Mouse (Mus musculus) fat pad, adult 2 months (tissue): ENCODE results near the gene Unc119.

Experiments
- DNase-seq: peaks from one replicate; pipeline ENCODE4 v3.0.0-alpha.2; 2011; ENCODE audit warnings: low read depth, low spot score; ENCODE audit errors: extremely low read depth

The Unc119 gene

DNA sequence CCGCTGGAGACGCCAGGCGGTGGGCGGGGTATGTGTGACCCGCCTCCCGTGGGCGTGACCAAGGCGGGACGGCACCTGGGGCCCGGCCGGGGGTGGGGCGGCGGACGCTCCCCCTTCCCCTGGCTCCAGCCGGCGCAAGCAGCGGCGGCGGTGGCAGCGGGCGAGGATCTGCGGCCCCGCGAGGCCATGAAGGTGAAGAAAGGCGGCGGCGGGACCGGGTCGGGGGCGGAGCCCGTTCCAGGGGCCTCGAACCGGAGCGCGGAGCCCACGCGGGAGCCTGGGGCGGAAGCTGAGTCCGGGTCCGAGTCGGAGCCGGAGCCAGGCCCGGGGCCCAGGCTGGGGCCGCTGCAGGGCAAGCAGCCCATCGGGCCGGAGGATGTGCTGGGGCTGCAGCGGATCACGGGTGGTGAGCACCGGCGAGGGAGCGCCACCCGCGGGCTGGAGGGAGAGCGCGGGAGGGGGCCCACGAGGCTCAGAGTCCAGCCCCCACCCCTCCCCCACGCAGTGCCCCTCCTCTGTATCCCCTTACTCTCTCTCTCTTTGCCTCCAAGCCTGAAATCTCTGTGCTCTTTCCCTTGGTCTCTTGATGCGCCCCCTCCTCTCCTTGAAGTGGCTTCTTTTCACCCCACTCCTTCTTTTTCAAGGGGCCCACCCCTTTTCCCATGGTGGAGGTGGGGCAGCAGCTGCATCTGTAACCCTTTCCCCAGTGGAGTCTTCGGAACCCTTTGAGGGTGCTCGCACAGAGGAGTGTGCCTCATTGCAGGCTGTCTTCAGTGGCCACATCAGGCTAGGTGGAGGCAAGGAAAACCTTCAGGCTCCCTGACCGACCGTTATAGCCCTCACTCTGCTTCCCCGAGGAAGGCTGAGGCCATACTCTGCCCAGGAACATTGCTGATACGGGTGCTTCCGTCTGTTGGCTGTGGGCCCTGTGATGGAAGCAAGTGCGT, at the start of gene Unc119:
Gene Unc119 (plus strand): TSS at position 102 of the 947 bp plus-strand sequence.
- DNase-seq, result no peak

DNA sequence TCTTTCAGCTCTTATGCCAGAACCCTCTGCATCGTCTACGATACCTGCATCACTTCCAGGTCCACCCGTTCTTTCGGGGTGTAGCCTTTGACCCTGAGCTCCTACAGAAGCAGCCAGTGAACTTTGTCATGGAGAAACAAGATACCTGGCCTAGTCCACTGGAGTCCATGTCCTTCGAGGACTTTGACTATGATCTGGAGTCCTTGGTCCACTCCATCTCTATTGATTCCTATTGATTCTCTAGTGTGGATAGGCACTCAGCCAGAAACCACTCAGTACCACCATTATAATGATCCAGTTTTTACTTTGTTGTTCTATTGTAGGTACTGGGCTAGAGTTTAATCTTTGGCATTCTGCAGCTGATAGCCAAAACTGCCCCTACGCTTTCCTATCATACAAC, 48.7 kb upstream of the Unc119 start:
- DNase-seq, result no peak

DNA sequence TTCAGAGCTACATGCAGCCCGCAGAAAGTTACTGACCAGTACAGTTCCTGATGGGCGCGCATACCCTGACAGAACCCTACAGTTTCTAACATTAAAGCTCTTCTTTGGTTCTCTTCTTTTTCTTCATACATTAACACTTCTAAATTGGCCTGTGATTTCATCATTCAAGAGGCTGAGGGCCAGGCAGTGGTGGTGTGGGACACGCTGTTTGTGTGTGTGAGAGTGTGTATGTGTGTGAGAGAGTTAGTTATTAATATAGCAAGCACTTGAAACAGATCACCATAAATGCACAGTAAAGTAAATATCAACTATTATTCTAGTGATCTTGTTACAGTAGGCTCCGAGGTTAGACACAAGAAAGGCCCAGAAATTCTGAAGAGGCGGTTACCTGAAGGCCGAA, 42.4 kb upstream of the Unc119 start:
- DNase-seq, result no peak

DNA sequence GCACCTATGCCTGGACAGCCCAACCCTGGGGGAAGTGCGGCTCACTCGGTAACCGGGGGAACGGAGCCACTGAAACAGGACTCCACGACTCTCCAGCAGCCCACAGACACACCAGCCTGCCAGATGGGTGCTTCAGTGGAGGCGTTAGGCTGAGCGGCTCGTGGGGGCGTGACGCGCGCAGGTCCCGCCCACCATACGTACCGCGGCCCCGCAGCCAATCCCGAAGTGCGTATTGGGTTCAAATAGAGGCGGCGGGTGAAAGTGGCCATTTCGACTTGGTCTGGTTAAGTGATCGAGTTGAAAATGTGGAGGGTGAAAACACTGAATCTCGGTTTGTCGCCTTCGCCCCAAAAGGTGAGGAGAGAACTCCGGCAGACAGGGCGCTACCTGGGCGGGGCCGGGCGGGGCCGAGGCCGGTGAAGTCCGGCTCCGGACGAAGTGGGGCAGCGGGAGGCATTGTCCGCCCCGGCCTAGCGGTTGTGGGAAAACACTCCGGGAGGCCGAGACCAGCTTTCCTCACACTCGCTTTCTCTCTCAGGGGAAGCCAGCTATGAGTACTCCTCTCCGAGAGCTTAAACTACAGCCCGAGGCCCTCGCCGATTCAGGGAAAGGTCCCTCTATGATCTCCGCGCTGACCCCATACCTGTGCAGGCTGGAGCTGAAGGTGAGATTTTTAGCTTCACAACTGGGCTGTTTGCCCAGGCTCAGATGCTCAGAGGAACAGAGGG, 41.8 kb upstream of the Unc119 start, which contains the start of gene Spag5:
Gene Spag5 (plus strand): TSS at position 173 of the 728 bp plus-strand sequence.
- DNase-seq, result peak; percentile 21

DNA sequence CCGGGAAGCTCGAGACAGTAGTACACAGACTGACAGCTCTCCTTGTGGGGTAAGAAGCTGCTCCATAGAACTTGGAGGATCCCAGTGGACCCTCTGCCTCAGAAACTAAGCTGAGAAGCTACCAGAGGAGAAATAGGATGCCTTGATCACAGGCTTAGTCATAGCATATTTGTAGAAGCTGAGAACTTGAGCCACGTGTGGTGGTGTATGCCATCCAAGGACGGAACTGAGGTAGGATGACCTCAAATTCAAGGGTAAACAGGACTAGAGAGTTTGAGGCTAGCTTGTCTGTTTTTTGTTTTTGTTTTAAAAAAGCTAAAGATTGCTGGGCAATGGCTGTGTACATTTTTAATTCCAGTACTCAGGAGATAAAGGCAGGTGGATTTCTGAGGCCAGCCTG, 38.0 kb upstream of the Unc119 start:
- DNase-seq, result no peak

DNA sequence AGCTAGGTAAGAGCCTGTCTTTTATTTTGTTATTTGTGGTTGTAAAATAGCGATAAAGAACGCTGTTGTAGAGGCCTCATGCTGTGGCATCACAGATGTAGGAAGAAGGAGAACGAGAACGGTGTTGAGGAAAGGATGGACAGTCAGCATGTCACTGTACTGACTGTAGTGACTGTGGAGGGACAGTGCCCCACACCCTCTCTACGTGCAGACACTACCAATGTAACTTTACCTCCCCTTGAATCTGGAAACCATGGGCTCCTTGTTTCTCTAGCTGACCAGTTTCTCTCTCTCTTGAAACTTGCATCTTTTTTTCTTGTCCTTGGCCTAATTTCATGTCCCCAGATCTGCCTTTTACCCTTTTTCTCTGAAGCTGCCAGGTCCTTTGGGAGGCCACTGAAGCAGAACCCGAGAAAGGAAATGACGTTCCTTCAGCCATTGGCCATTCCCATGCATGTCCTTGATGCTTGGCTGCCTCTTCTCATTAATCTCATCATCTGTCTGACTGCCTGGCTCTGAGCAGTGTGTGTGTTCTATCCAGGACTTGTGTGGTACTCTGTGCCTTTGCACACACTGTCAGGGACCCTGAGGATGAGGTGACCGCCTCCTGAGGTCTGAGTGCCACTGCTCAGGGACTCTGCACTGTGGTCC, 32.3 kb upstream of the Unc119 start:
- no peak for DNase-seq

DNA sequence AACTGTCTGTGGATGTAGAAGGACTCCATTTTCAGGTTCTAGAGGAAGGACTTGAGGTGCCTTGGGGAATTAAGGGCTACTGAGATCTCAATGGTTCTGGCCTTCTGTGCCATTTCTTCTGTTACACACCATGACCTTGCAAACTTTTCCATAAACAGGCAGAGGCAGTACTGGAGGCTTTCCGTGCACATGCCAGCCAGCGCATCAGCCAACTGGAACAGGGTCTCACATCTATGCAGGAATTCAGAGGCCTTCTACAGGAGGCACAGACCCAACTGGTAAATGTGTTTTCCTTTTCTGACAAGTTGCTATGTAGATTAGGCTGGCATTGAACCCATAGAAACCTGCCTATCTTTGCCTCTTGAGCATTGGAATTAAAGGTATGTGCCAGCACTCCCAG, 29.6 kb upstream of the Unc119 start:
- DNase-seq, result no peak

DNA sequence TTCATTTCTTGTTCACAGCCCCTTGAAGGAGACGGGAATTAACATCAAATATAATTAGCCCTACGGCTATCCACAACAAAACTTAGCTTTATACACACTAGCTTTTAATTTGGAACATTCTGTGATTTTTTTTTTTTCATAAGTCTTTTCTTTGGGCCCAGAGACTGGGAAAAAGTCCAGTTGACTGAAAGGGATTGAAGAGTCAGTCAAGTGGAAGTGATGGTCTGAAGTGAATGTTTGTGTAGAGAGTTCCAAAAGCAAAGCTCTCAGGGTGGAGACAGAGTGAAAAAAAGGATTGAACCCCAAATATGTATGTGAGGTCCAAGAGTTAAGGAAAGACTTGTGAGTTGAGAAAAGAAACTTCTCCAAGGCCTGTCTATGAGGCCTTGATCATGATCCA, 24.9 kb upstream of the Unc119 start:
- no peak for DNase-seq

DNA sequence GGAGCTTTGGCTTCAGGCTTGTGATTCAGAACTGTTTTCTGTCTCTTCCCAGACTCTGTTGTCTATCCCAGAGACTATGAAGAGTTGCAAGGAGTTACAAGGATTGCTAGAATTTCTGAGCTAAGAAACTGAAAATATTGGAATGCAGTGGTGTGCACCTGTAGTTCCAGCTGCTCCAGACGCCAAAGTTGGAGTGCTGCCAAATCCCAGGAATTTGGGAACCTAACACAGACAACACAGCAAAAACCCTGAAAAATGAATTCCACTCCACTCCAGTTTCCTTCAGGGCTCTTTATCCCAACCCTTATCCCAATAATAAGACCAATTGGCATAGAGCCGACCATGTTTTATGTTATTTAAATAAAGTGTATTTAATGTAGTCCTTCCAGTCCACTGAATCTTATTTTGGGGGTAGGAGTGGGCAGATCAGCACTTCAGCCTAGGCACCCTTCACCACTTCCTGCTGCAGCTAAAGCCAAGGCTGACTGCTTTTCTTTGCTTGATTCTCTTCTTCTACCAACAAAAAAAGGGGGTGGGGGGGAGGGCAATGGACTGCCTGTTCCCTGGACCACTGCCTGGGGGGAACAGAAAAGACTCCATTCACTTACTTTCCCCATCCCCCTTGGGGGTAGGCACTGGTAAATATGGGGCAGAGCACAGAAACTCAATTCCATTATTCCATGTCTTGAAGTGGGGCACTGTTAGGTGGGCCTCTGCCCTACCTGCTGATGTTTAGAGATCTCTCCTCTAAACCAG, 21.0 kb upstream of the Unc119 start:
- no peak for DNase-seq

DNA sequence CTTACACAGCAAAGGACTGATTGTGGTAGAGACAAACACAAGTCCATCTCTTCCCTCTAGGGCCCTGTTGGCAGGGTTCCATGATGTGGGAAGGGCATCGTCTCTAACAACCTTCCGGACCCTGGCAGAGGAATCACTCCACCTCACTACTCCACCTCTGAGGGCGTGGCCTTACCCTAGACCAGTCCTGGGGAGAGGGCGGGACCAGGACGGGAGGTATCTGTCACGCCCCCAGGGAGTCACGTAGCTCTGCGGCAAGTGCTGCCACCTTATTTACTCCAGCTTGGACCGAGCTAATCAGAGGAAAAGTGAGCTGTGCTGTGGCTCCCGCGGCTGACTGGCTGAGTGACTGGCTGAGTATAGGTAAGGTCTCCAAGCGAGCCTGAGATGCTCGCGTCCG, 20.4 kb upstream of the Unc119 start, which contains the start of gene Aldoc:
Gene Aldoc (plus strand): TSS at position 109 of the 400 bp plus-strand sequence.
- peak; percentile 70 for DNase-seq

DNA sequence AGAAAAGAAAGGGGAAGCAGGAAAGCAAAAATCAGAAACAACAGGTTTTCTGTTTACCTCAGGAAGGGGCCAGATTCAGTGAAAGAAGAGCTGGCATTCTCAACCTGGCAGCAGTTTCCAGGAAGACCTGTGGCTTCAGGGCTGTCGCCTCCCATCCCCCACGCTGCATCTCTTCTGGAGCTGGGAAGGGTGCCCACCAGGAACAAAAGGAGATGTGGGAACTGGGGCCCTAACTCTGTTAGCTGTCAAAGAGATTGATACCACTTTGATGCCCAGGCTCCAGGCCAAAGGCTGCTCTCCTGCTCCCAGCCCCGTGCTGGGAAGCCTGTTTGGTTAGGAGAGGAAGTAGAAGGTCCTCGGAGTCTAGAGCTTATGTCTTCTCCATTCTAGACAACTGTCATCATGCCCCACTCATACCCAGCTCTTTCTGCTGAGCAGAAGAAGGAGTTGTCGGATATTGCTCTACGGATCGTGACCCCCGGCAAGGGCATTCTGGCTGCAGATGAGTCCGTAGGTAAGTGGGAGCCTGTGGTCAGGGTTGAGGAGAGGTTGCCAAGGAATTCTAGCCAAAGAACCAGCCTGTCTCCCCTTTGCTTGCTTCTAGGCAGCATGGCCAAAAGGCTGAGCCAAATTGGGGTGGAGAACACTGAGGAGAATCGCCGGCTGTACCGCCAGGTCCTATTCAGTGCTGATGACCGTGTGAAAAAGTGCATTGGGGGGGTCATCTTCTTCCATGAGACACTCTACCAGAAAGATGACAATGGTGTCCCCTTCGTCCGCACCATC, 19.1 kb upstream of the Unc119 start:
- DNase-seq, result no peak

DNA sequence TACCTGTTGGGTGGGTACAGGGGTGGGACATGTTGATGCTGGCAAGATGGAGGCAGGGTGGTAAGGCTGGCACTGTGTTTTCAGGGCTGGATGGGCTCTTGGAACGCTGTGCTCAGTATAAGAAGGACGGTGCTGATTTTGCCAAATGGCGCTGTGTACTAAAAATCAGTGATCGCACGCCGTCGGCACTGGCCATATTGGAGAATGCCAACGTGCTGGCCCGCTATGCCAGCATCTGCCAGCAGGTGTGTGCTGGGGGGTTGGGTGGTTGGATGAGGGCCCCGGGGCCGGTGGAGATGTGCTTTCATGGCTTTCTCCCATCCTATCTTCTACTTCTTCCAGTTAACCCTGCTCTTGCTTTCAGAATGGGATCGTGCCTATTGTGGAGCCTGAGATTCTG, 18.3 kb upstream of the Unc119 start:
- DNase-seq, result no peak

DNA sequence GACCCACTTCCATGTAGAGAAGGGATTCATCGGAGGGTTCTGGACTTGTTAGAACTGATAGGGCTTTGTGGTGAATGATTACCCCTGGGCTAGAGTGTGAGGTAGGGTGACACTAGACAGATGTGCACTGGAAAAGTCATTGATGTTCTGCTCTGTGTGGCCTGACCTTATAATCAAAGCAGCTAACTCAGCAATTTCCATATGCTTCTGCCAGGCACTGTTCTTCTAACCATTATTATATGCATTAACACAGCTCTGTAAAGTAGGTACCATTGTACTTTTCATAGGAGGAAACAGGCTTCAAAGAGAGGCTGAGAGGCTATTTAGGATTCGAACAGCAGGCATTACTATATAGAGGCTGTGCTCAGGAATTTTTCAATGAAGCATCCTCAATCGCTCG, 16.1 kb upstream of the Unc119 start:
- DNase-seq, result no peak

DNA sequence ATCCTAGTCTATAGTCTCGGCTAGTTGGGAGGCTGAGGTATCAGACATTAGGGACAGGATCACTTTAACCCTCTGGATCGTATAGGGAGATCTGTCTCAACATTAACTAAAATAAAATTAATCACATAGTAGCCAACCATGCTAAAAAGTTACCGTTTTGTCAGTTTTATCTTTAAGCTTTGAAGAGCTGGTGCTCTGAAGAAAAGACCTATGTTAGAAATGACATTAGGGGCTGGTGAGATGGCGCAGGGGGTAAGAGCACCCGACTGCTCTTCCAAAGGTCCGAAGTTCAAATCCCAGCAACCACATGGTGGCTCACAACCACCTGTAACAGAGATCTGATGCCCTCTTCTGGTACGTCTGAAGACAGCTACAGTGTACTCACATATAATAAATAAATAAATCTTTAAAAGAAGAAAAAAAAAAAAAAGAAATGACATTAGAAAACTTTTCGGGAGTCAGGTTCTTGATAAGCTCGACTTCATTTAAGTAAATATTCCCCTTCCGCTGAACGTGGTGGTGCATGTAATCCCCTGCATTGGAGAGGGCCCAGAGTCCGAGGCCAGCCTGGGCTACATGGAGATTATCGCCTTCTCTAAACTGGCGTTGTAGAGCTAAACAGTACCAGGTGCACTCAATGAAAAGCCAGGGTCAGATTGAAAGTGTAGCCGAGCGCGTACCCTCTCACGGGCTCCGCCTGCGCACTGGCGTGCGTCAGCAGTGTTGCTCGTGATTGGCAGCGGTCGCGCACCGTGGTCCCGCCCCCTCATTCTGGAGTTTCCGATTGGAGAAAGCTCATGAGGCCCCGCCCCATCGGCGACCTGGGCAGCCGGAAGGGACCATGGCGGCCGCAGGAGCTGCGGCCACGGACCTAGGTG, 15.4 kb upstream of the Unc119 start, which contains the start of gene Pigs:
Gene Pigs (plus strand): TSS at position 782 of the 878 bp plus-strand sequence.
- no peak for DNase-seq

DNA sequence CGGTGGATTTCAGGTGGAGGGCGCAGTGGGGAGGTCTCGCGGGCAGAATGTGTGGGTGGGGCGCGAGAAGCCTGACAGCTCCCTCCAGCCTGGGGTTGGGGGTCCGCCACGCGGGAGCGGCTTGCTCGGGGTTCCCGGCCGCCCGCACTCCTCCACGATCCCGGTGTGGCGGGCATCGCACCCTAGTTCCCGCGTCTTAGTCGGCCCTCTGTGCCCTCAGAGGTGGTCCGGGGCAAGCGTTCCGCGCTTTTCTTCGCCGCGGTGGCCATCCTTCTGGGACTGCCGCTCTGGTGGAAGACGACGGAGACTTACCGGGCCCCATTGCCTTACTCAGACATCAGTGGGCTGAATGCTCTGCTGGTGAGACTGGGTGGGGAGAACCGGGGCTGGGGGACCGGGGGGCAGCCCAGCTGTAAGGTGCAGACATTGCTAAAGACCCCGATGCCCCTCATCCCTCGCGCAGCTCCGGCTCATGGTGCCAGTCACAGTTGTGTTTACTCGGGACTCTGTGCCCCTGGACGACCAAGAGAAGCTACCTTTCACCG, 14.7 kb upstream of the Unc119 start:
- DNase-seq, result no peak

DNA sequence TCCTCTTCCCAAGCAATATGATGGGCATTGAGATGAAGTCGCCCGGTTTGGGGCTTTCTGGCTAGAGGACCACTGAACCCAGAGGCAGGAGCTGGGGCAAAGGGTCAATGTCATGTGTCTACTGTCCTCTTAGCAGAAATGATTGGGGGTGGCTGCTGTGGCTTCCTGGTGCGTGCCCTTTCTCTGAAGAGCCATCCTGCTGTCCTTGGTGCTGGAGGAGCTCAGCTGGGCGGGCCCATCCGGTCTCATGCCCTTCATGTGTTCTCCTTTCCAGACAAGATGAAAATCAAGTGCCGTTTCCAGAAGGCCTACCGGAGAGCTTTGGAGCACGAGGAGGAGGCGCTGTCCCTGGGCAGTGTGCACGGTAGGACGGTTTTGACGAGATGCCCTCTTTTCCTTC, 10.6 kb upstream of the Unc119 start:
- no peak for DNase-seq

DNA sequence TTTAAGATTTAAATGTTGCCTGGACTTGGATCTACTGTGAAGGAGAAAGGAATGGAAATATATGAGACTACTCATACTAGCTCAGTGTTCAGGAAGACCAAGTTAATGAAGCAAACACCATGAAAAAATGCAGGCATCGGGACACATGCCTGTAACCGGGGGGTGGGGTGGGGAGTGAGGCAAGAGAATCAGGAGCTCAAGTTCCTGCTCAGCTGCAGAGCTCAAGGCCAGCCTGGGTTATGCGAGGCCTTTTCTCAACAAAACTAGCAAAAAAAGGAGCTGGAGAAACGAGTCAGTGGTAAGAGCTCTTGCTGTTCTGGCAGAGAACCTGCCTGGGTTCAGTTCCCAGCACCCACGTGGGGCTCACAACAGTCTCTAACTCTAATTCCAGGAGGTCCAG, 9.3 kb upstream of the Unc119 start:
- DNase-seq, result no peak

DNA sequence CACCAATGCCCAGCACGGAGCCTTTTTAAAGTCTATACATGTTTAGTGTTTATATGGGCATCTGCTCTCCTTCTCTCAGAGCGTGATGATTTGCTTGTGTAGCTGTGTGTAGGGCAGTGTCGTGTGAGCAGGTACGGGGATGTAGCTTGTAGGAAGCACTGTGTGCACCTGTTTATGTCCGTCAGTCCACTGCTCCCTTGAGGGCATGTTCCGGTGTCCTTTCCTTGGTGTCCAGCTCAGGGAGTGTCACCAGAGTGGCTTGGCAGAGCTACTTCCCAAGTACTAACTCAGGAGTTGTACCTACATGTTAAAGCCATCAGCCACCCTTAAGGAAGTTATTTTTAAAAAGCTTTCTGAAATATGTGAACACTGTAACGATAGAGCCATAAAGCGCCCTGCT, 6.2 kb upstream of the Unc119 start:
- DNase-seq, result no peak

DNA sequence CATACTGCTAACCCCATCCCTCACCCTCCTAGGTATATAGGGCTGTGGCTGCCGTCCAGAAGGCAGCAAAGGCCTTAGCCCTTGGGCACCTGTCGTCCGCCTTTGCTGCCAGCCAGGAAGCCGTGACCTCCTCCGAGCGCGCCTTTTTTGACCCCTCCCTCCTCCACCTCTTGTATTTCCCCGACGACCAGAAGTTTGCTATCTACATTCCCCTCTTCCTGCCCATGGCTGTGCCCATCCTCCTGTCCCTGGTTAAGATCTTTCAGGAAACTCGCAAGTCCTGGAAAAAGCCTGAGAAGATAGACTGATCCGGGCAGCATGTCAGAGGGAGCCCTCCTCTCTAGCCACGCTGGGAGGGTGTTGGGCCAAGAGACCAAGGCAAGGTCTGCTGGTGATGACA, 1.6 kb upstream of the Unc119 start:
- DNase-seq, result no peak
